Mouse (Mus musculus) 3T3-L1 (cell line): Measurements from ENCODE around the gene Fopnl.

Experiments
- DNase-seq: peaks from one replicate; pipeline ENCODE4 v3.0.0-alpha.2; 2015; ENCODE audit warnings: low read depth, low spot score

The Fopnl gene

DNA sequence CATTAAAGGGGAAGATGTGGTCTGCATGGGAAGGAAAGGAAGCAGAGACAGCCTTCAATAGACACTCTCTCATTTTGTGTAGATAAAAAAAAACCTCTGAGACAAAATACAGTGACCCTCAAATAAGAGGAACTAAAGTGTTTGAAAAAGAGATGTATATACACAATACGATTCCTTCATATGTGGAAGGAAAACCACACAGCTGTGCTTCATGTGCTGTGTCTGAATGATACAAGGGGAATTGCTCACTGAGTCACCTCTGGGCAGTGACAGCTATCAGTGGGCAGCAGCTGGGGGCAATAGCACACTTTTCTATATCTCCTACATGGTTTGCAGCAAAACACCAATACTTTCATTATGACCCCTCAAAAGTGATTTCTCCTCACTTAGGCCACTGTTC, 9.8 kb downstream of the Fopnl start:
- DNase-seq = no peak

GRCm38 (mm10) chr16:14306451-14306850, 10.8 kb downstream of the Fopnl start:
- DNase-seq = no peak

- DNase-seq = peak; percentile 36
Observed at GRCm38 (mm10) chr16:14304791-14305190, 12.4 kb downstream of the Fopnl start.

DNA sequence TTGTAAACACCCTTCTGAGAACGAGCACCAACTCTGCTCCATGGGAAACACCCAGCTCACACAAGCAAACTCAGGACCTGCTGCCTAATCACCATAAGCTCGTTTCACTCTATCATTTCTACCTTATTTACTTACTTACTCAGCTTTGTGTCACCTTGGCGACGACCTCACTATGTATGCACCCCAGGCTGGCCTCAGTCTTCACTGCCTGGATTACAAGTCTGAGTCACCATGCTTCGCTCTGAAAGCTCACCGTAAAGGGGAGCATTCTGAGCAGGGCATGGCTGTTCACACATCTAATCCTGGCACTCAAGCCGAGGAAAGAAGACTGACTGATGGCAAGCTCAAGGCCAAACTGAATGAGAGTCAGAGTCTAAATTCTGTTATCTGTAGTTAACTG, 13.5 kb downstream of the Fopnl start:
- peak; percentile 77 for DNase-seq

DNA sequence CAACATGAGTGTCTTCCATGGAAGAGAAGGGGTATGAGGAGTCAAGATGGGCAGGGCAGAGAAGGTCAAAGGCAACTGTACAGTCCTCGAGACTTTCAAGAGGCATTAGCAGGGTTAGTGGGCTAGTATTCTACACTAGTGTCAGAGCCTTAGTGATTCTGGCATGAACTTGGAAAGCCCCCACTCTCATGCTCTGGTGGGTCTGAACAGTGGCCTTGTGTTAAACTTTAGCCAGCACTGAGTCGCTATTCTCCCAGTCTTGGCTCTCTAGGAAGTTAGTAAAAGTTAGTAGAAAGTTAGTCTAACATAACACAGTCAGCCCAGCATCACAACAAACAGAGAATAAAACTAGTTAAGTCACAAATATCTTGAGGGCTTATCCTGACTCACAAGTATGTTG, 14.1 kb downstream of the Fopnl start:
- DNase-seq = no peak

DNA sequence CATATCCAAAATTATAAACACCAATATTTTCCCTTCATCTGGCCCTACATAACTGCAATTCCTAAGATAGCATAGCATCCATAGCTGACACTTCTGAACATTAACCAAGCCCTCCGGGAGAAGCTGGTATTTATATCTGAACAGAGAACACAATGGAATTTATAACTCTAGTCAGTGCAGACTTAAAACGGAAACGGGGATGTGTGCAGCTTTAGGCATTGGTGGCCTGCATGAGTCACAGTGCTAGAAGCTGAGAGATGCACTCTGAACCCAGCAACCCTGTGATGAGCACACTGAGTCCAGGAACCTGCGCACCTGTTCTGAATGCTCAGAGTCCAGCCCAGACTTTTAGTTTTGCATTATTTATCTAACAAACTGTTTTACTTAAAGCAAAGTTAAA, 18.7 kb downstream of the Fopnl start:
- DNase-seq = no peak

DNA sequence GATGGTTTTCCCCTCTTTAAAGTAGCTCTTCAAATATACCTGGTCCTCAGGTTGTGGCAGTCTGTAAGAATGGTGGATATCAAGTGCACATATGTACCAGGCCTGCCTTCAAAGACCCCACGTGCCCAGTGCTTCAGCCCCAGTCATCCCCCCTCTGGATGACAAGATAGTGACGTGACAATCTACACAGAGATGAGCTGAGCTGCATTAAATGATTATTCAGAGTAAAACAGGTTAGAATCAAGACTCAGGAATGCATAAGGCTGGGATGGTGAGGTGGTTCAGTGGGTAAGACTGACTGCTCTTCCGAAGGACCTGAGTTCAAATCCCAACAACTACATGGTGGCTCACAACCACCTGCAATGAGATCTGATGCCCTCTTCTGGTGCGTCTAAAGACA, 19.5 kb downstream of the Fopnl start:
- DNase-seq = no peak

DNA sequence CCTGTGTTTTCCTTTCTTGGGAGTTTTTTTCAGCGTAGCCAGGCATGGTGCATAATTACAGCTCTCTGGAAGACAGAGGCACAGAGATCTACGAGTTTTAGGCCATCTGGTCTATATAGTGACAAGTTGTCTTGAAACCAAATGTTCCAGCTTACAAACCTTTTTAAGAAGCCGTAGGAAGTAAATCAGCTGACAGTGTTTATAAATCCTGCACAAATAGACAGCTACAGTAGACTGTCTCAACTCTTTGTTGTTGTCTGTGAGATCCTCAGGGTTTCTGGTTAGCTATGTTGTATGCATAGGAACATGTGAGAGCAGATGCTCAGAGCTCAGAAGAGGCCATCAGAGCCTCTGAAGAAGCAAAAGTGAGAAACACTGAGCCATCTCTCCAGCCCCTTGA, 20.1 kb downstream of the Fopnl start:
- DNase-seq = no peak

DNA sequence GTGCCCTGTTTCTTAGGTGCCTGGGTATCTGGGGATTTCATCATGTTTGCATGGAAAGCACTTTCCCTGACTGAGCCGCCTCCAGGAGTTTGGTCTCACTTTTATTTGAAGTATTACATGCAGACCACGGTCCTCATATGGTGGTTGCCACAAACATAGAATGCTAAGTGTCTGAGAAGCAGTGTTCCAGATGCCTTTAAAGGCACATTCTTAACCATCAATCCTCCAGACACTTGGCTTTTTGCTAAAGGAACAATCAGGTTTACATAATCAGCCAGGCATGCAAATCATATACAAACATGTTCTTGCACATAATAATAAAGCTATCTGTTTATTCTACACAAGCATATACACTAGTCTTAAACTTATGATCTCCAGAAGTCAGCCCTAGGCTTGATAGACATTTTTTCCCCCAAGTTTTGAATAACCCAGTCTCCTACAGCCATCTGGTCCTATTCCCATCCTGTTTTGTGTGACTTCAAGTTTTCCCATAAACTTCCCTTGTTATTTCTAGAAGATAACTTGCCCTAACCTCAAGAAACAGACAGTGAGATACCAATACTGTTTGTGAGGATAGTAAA, 20.6 kb downstream of the Fopnl start:
- no peak for DNase-seq

GRCm38 (mm10) chr16:14295291-14295690, 21.9 kb downstream of the Fopnl start:
- DNase-seq = peak; percentile 27

DNA sequence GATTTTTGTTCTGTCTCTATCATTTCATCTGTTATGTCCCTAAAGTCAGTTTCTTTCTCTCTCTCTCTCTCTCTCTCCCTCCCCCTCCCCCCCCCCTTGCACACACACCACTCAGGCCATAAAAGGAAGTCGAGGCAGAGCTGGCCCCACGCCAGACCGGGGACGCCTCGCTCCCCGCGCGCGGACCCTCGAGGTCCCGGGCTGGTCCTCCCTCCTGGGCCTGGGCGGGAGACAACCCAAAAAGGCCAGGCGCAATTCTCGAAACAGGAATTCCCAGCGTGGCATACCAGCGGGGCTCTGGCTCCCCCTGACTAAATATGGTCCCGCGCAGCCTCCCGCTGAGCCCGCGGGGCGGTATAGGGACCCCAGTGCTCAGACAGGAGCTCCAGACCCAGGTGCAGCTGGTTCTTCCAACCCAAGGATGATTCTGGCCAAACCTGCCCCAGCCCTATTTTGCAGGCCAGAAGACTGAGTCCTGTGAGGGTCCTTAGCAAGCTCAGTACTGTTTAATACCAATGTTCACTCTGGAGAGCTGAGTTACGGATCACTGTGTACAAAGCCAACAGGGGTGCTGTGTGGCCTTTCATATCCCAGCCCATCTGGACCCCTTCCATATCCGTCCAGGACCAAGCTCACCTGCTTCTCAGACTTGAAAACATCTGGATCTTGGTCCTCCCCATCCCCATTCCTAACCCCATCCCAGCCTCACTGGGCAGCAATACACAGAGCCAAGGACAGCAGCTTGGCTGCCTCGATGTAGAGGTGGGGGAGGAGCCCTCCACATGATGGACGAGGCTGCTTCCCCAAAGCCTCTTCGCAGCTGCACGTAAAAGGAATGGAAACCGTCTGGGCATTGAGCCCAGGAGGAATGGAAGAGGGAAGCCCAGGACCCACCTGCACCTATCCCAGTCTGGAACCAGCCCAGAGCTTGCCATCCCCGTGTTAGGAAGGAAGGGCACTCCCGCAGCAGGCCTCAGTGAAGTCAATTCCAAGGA, 24.7 kb downstream of the Fopnl start:
- DNase-seq = no peak

GRCm38 (mm10) chr16:14291223-14291622, 26.0 kb downstream of the Fopnl start, which contains the start of gene Myh11:
Gene Myh11, minus strand, starts transcription at chr16:14291372.
- peak; percentile 32 for DNase-seq

DNA sequence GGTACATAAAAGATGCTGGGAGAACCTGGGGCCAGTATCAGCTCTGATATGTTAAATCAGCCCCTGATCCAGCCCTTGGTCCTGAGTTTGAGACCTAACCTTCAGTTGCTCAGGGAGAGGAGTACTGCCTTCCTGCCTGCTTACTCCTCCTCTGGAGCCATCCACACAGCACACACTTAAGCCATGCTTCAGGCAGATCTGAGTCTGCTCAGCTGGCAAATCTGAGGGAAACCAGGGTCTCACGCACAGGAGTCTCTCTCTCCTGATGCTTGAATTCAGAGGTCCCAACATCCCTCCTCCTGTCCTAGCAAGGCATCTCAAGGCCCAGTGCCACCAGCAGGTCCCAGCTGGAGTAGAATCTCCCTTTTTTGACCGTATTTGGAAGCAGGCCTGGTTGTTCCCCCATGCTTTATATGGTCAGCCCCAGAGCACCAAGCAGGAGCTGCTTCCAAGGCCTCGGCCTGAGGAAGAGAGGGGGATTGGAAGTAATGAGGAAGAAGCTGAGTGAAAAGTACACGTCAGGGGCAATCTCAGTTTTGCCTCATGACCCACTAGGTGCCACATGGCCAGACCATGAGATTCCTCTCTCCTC, 44.7 kb downstream of the Fopnl start:
- DNase-seq = no peak

- DNase-seq = peak; percentile 48
Observed at GRCm38 (mm10) chr16:14265203-14265920, 51.8 kb downstream of the Fopnl start.

GRCm38 (mm10) chr16:14264504-14264903, 52.7 kb downstream of the Fopnl start:
- DNase-seq = no peak

GRCm38 (mm10) chr16:14263241-14263640, 54.0 kb downstream of the Fopnl start:
- no peak for DNase-seq

DNA sequence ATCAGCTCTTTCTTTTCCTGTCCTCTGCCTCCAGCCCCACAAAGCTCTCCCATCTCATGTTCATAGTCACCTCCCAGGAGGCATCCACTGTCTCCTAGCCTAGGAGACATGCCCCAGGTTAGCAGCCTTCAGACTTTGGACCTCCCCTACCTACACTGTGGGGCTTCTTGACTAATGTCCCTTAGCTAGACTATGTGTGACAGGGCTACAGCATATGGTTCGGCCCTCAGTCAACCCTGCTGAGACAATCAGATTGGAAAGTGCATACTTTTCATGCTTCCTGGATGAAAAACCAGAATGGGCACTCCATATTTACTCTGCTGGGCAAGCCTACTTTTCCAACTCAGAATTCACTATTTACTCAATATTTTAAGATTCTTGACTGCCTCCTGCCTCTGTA, 54.8 kb downstream of the Fopnl start:
- DNase-seq = no peak

DNA sequence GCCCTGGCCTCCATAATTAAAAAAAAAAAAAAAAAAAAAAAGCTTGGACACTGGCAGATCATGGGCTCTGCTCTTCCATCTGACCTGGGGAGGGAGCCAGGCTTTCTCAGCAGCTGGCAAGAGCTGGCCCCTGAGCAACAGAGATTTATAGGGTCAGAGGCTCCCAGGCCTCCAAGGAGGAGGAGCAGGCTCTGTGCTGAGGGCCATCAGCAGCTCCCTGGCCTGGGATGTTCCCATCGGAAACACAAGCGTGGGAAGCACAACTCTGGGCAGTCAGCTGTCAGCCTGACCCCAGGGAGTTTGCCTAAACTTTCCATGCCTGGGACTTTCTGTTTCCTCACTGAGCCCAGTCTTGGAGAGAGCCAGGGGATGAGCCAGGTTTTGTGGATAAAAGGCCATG, 58.3 kb downstream of the Fopnl start:
- no peak for DNase-seq

GRCm38 (mm10) chr16:14253586-14253985, 63.6 kb downstream of the Fopnl start:
- DNase-seq = peak; percentile 36

DNA sequence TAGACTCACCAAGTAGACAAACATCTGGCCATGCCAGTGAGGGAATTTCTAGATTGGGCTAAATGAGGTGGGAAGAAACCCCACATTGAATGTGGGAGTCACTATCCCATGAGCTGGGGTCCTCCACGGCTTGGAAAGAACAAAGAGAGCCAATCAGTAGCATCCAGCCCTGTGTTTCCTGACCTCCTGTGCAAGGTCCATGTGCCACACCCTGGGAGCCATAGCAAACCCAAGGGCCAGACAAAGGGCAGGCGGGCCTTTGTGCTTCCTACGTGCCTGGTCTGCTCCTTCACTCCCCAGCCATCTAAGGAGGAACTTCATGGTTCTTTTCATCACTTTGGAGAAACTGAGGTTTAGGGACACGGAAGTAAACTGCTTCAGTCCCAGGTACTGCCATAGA, 64.3 kb downstream of the Fopnl start:
- no peak for DNase-seq

DNA sequence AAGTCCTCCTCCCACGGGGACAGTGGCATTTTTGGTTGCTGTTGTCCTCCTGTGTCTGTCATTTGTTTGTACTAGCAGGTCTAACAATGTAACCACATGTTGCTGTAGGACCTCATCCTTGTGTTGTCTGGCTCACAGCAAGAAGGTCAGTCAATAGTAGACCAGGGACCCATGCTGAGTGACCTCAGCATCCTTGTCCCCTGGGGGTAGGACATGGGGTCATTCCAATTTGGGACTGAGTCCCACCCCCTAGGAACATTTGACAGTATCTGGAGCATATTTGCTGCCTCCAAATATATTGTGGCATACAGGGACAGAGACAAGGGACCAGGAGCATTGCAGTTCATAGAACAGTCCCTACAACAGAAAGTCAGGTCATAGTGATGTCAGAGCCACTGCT, 67.3 kb downstream of the Fopnl start:
- DNase-seq = no peak
